Comparison of ENCODE assay signal across 12 mouse cellular contexts in the genomic region with DNA sequence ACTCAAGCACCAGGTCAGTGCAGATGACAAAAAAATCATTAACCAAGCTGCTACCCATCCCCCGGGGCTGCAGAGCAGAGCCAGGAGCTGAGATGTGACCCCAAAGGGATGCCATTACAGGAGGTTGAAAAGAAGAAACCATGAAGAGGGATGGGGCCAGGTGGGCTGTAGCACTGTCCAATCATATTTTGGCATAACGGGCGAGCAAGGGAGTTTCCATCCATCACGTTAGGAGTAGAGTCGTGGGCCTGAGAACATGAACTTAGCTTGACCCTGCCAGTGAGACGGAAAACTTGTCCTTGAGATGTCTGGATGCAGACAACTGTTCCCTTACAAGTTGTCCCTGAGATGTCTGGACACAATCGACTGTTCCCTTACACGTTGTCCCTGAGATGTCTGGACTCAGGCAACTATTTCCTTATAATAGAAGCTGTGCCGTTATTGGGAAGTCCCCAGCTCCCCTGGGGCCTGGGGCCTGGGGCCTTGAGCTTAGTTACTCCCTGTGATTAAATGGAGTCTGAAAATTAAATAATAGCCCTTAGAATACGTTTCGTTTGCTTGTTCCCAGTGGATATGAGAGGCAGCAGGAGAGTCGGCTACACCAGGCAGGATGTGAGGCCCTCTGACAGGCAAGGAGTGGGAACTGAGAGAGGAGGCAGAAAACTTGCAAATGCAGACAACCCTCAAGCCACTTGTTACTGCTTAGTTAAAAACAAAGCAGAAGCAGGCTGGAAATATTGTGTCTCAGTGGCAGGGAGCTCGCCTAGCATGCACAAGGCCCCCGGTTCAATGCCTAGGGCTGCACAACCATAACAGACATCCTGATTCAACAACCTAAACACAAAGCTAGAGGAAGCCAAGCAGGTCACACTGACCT. TPM values are rescaled to one million over a fixed set of nuclear protein-coding genes. Genes with fewer than 3 reads are reported as not detected.
A peak's percentile ranks its signal among the peaks of the same experiment; 100 is the strongest.
DNase-seq lines count a peak whose midpoint lies in the region; ATAC-seq and TF ChIP-seq lines count a peak whose summit lies in the region.
"Had no signal": no experiment of that assay in that cellular context is flagged by ENCODE, and none has a peak within 500 bp of the region (broad histone marks: within the 10 kb centered on the region; RNA-seq: fewer than 3 reads in every experiment).

No protein-coding gene starts in this region.

- H3K27me3 ChIP-seq in forebrain, embryonic 10.5 days (ENCODE audit: poor library complexity, severe bottlenecking), result peaks cover 10% of the 10 kb centered on the region; the same call in 1 of the 2 replicates
- H3K27me3 ChIP-seq in forebrain, embryonic 14.5 days (replicated peaks; ENCODE audit: control insufficient read depth, insufficient read depth, low read length), result no peaks in the 10 kb centered on the region
- H3K27me3 ChIP-seq in lung, postnatal 0 days (replicated peaks; ENCODE audit: insufficient read depth, low read length), result no peaks in the 10 kb centered on the region
- no peaks in the 10 kb centered on the region for H3K27me3 ChIP-seq in embryonic facial prominence, embryonic 12.5 days
- peaks cover 12% of the 10 kb centered on the region; the same call in 1 of the 2 replicates for H3K27me3 ChIP-seq in liver, embryonic 15.5 days

- no peak overlapping the region for H3K4me3 ChIP-seq in forebrain, embryonic 10.5 days
- no peak overlapping the region for H3K4me3 ChIP-seq in forebrain, embryonic 14.5 days (ENCODE audit: low read depth, low read length)
- H3K4me3 ChIP-seq in lung, postnatal 0 days (ENCODE audit: low read depth, low read length), result no peak overlapping the region
- H3K4me3 ChIP-seq in embryonic facial prominence, embryonic 12.5 days, result no peak overlapping the region
- H3K4me3 ChIP-seq in liver, embryonic 15.5 days (replicated peaks), result no peak overlapping the region

- H3K36me3 ChIP-seq in forebrain, embryonic 10.5 days (replicated peaks), result no peaks in the 10 kb centered on the region
- no peaks in the 10 kb centered on the region for H3K36me3 ChIP-seq in forebrain, embryonic 14.5 days (ENCODE audit: control insufficient read depth, insufficient read depth, low read length)
- H3K36me3 ChIP-seq in lung, postnatal 0 days (ENCODE audit: insufficient read depth, low read length), result no peaks in the 10 kb centered on the region
- no peaks in the 10 kb centered on the region for H3K36me3 ChIP-seq in embryonic facial prominence, embryonic 12.5 days
- no peaks in the 10 kb centered on the region for H3K36me3 ChIP-seq in liver, embryonic 15.5 days (replicated peaks)

- DNase-seq in forebrain, embryonic 10.5 days (ENCODE audit: extremely low spot score, low spot score), result no peak
- DNase-seq in forebrain, embryonic 14.5 days (ENCODE audit: low spot score), result no peak
- no peak for DNase-seq in lung, postnatal 0 days (ENCODE audit: low spot score)
- no peak for DNase-seq in lung, postnatal 4 days
- DNase-seq in cerebellum, postnatal 4 days (ENCODE audit: low spot score in 2 of 2), result no peak
- no peak for DNase-seq in gastrocnemius, postnatal 25 days
- DNase-seq: cerebellum, adult 2 months; left cerebral cortex, postnatal 4 days; lung, postnatal 36 days; thymus, adult 18-20 months had no signal

- no peak for TF ChIP-seq EP300 in lung, postnatal 0 days (IDR thresholded peaks at IDR 0.05)

- H3K9me3 ChIP-seq in forebrain, embryonic 10.5 days, result peaks cover 4% of the 10 kb centered on the region; the same call in 1 of the 2 replicates
- H3K9me3 ChIP-seq in forebrain, embryonic 14.5 days (replicated peaks; ENCODE audit: control insufficient read depth, low read length), result no peaks in the 10 kb centered on the region
- no peaks in the 10 kb centered on the region for H3K9me3 ChIP-seq in lung, postnatal 0 days (ENCODE audit: low read length)
- no peaks in the 10 kb centered on the region for H3K9me3 ChIP-seq in embryonic facial prominence, embryonic 12.5 days
- H3K9me3 ChIP-seq in liver, embryonic 15.5 days (replicated peaks), result no peaks in the 10 kb centered on the region

- H3K4me1 ChIP-seq in forebrain, embryonic 10.5 days, result peaks cover 26% of the 10 kb centered on the region
- peaks cover 6% of the 10 kb centered on the region; the same call in 1 of the 2 replicates for H3K4me1 ChIP-seq in forebrain, embryonic 14.5 days (ENCODE audit: control insufficient read depth, insufficient read depth, low read length)
- no peaks in the 10 kb centered on the region; the same call in 1 of the 2 replicates for H3K4me1 ChIP-seq in lung, postnatal 0 days (ENCODE audit: insufficient read depth, low read depth, low read length)
- peaks cover 16% of the 10 kb centered on the region for H3K4me1 ChIP-seq in embryonic facial prominence, embryonic 12.5 days
- peaks cover 31% of the 10 kb centered on the region for H3K4me1 ChIP-seq in liver, embryonic 15.5 days (replicated peaks)

- no peak for ATAC-seq in forebrain, embryonic 14.5 days
- ATAC-seq in lung, postnatal 0 days, result no peak
- no peak for ATAC-seq in embryonic facial prominence, embryonic 12.5 days (ENCODE audit: insufficient number of reproducible peaks, insufficient read depth, low FRiP score, low TSS enrichment)
- no peak for ATAC-seq in liver, embryonic 15.5 days (ENCODE audit: insufficient read depth)

- 78% methylated on average over 14 of the region's 14 CpGs for WGBS in forebrain, embryonic 10.5 days
- WGBS in forebrain, embryonic 14.5 days, result 64% methylated on average over 14 of the region's 14 CpGs
- WGBS in lung, postnatal 0 days, result 49% methylated on average over 14 of the region's 14 CpGs
- 56% methylated on average over 14 of the region's 14 CpGs for WGBS in embryonic facial prominence, embryonic 12.5 days
- WGBS in liver, embryonic 15.5 days (ENCODE audit: insufficient replicate concordance), result 37% methylated on average over 14 of the region's 14 CpGs

- no peak overlapping the region for H3K9ac ChIP-seq in forebrain, embryonic 14.5 days (ENCODE audit: low read length)
- H3K9ac ChIP-seq in lung, postnatal 0 days (replicated peaks; ENCODE audit: low read depth), result no peak overlapping the region
- no peak overlapping the region for H3K9ac ChIP-seq in embryonic facial prominence, embryonic 12.5 days
- H3K9ac ChIP-seq in liver, embryonic 15.5 days, result no peak overlapping the region

- H3K4me2 ChIP-seq in forebrain, embryonic 14.5 days (ENCODE audit: low read length), result no peak overlapping the region
- H3K4me2 ChIP-seq in lung, postnatal 0 days (replicated peaks; ENCODE audit: low read depth, low read length), result no peak overlapping the region
- no peak overlapping the region for H3K4me2 ChIP-seq in embryonic facial prominence, embryonic 12.5 days (replicated peaks)
- no peak overlapping the region for H3K4me2 ChIP-seq in liver, embryonic 15.5 days

- 0 out of 2 replicates have a peak overlapping the region, but pooled peaks have one; percentile 3 for H3K27ac ChIP-seq in forebrain, embryonic 10.5 days
- no peak overlapping the region for H3K27ac ChIP-seq in forebrain, embryonic 14.5 days (ENCODE audit: low read depth, low read length)
- H3K27ac ChIP-seq in lung, postnatal 0 days (ENCODE audit: low read length), result peak overlapping the region; percentile 9; the same call in 1 of the 2 replicates
- 0 out of 2 replicates have a peak overlapping the region, but pooled peaks have one; percentile 18 for H3K27ac ChIP-seq in embryonic facial prominence, embryonic 12.5 days
- 0 out of 2 replicates have a peak overlapping the region, but pooled peaks have one; percentile 45 for H3K27ac ChIP-seq in liver, embryonic 15.5 days (replicated peaks)

- no peak for TF ChIP-seq CTCF in lung, postnatal 0 days (IDR thresholded peaks at IDR 0.05)

RNA-seq across cellular contexts. Expression of a gene that starts 26.1 kb away (rescaled TPM):
- 0.07 and 0.27 TPM in 2 replicates for polyA plus RNA-seq in forebrain, embryonic 10.5 days (2016; fragmentation: Nextera tagmentation; extraction: Ambion mirVana)
- polyA plus RNA-seq in forebrain, embryonic 14.5 days (2014; fragmentation: Nextera tagmentation; extraction: Ambion mirVana), result 0.25 TPM in 2 replicates
- polyA plus RNA-seq in lung, postnatal 0 days (2015; fragmentation: Nextera tagmentation; extraction: Ambion mirVana), result 74.9 and 82.4 TPM in 2 replicates
- polyA plus RNA-seq in embryonic facial prominence, embryonic 12.5 days (2016; fragmentation: Nextera tagmentation; extraction: Ambion mirVana), result 1.0 and 1.1 TPM in 2 replicates
- polyA plus RNA-seq in liver, embryonic 15.5 days (2015; fragmentation: Nextera tagmentation; extraction: Ambion mirVana), result 0.30 and 0.81 TPM in 2 replicates
- under 1 TPM; 0.31 to 0.32 TPM for total RNA-seq in gastrocnemius, postnatal 25 days (2021)

RNA-seq across cellular contexts. Expression of a gene that starts 35.1 kb away (rescaled TPM):
- polyA plus RNA-seq in forebrain, embryonic 10.5 days (2016; fragmentation: Nextera tagmentation; extraction: Ambion mirVana), result 77.2 and 77.8 TPM in 2 replicates
- polyA plus RNA-seq in forebrain, embryonic 14.5 days (2014; fragmentation: Nextera tagmentation; extraction: Ambion mirVana), result 82.3 and 83.1 TPM in 2 replicates
- polyA plus RNA-seq in lung, postnatal 0 days (2015; fragmentation: Nextera tagmentation; extraction: Ambion mirVana), result 73.1 and 74.2 TPM in 2 replicates
- 61.7 and 64.5 TPM in 2 replicates for polyA plus RNA-seq in embryonic facial prominence, embryonic 12.5 days (2016; fragmentation: Nextera tagmentation; extraction: Ambion mirVana)
- 25.5 and 27.3 TPM in 2 replicates for polyA plus RNA-seq in liver, embryonic 15.5 days (2015; fragmentation: Nextera tagmentation; extraction: Ambion mirVana)
- total RNA-seq in gastrocnemius, postnatal 25 days (2021), result 10 to 100 TPM; 22.3 to 31.3 TPM

RNA-seq across cellular contexts. Expression of a gene that starts 50.8 kb away (rescaled TPM):
- 0.07 TPM in 1 of 2 replicates, not detected in the other for polyA plus RNA-seq in forebrain, embryonic 10.5 days (2016; fragmentation: Nextera tagmentation; extraction: Ambion mirVana)
- polyA plus RNA-seq in forebrain, embryonic 14.5 days (2014; fragmentation: Nextera tagmentation; extraction: Ambion mirVana), result not detected in 2 replicates
- polyA plus RNA-seq in lung, postnatal 0 days (2015; fragmentation: Nextera tagmentation; extraction: Ambion mirVana), result 19.6 and 26.3 TPM in 2 replicates
- 0.35 and 0.45 TPM in 2 replicates for polyA plus RNA-seq in embryonic facial prominence, embryonic 12.5 days (2016; fragmentation: Nextera tagmentation; extraction: Ambion mirVana)
- 0.43 and 0.44 TPM in 2 replicates for polyA plus RNA-seq in liver, embryonic 15.5 days (2015; fragmentation: Nextera tagmentation; extraction: Ambion mirVana)
- 1 to 10 TPM; 1.6 to 1.9 TPM for total RNA-seq in gastrocnemius, postnatal 25 days (2021)

Comparison
In these comparisons a context has a peak if more than half of its experiments do, and no peak if none do; other contexts are left out.
1. RNA of a gene that starts 26.1 kb away (polyA plus RNA-seq): 74.9 to 82.4 TPM in lung, postnatal 0 days; 1.0 to 1.1 TPM in embryonic facial prominence, embryonic 12.5 days, 0.30 to 0.81 TPM in liver, embryonic 15.5 days, 0.07 to 0.27 TPM in forebrain, embryonic 10.5 days and 0.25 TPM in forebrain, embryonic 14.5 days; every median in the first group is over 10 times any median in the second.
2. RNA of a gene that starts 50.8 kb away (polyA plus RNA-seq): 19.6 to 26.3 TPM in lung, postnatal 0 days; 0.43 to 0.44 TPM in liver, embryonic 15.5 days, 0.35 to 0.45 TPM in embryonic facial prominence, embryonic 12.5 days, 0.07 TPM in forebrain, embryonic 10.5 days and not detected in forebrain, embryonic 14.5 days; every median in the first group is over 10 times any median in the second.